Mouse (Mus musculus) spleen, postnatal 36 days (tissue): ENCODE results near the gene Trpd52l3.

ENCODE experiments used
- DNase-seq, 2 experiments: peaks; one replicate each; pipeline ENCODE4 v3.0.0; 2022; ENCODE audit warnings: low spot score in 2 of 2, mixed read lengths in 1 of 2

Trpd52l3 gene

GRCm38 (mm10) chr19:30029894-30030635 lies 26.5 kb downstream of the Trpd52l3 start, which contains the start of gene Uhrf2:
Gene Uhrf2 (plus strand): TSS chr19:30030513.
- DNase-seq = peak; percentile 96 to 97

DNA sequence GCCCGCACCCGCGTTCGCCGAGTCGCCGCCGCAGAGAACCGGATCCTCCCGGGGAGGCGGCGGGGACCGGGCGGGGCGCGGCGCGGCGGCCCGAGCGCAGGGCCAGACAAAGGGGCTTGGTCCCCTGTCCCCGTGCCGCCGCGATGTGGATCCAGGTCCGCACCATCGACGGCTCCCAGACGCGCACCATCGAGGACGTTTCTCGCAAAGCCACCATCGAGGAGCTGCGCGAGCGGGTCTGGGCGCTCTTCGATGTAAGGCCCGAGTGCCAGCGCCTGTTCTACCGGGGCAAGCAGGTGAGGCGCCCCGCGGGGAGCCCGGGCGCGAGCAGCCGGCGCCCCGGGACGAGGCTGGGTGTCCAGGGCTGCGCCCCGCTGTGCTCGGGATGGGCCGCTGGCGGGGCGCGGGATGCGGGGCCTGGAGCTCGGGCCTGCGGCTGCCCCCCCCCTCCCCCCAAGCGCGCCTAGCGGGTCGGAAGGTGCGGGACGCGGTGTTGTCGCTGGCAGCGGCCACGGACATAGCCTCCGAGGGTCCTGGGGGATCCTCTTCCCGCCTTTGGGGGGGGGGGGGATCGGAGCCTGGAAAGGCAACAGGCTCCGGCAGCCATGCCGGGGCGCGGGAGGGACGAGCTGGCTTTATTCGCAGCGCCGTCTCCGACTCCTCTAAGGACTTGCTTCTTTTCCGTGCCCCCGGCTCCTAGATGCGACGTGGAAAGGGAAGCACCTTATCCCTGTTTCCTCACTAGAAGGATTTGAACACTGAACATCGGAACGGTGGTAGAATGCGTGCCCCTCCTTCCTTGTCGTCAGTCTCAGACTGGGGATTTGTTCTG lies 27.3 kb downstream of the Trpd52l3 start:
- no peak for DNase-seq

- no peak for DNase-seq
Observed at GRCm38 (mm10) chr19:30031468-30031931, 27.9 kb downstream of the Trpd52l3 start.

GRCm38 (mm10) chr19:30032206-30032605 lies 28.6 kb downstream of the Trpd52l3 start:
- DNase-seq = no peak

- DNase-seq = no peak
Observed at GRCm38 (mm10) chr19:30035361-30035760, 31.8 kb downstream of the Trpd52l3 start.

DNA sequence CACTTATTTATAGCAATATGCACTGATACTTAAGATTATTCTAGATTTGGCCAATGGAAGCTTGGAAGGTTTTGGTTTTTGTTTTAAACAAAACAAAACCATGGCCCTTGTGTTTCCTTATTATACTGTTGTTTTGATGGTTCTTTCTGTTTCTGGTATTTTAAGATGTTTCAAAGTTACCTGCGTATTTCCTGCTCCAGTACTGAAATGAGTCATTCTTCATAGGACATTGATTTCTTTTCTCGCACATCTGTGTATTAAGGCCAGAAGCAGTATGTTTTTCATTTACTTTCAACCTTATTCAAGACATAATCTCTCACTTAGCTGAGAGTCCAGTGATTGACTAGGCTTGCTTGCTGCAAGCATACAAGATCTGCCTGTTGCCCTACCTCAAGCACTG lies 40.1 kb downstream of the Trpd52l3 start:
- DNase-seq = no peak

DNA sequence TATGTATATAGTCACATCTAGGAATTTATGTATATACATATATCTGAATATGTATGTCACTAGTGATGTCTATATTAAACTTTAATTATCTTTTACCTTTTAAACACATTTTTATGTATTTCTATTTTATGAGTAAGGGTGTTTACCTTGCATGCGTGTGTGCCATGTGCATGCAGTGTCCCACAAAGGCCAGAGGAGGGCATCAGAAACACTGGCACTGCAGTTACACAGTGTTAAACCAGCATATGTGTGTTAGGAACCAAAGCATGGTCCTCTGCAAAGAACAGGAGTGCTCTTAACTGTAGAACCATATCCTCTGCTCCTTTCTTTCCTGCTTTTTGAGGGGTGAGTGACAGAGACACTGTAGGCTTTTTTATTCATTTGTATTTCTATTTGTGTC lies 41.0 kb downstream of the Trpd52l3 start:
- no peak for DNase-seq

DNA sequence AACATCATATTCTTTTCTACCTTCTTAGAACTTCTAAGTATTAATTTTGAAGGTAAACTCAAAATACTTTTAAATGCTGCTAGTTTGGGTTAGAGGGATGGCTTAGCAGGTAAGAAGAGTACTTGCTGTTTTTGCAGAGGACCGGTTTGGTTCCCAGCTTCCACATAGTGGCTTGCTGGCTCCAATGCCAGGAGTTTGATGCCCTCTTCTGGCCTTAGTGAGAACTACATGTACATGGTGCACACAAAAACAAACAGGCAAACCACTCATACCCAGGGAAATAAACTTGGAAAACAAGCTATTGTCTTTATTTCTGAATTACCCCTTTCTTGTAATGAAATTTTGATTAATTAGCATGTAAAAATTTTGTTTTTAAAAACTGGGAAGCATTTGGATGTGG lies 42.3 kb downstream of the Trpd52l3 start:
- DNase-seq = peak in 1 of 2 experiments; percentile 28

DNA sequence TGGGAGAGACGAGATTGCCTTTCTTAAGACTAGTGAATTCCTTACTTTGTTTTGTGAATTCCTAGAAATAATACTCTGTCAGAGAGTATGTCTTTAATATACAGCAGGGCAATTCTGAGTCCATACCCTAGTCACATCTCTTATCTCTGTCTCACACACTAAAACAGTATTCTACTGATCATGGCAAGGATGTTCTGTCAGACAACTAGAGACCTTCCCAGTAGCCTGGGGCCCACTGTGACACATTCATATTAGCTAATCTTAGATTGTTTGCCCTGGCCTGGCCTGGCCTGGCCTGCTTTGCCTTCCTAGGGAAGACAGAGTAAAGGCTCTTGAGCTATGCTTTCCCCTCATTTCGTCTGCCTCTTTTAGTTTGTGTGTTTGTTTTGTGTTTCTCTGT lies 47.0 kb downstream of the Trpd52l3 start:
- DNase-seq = no peak

GRCm38 (mm10) chr19:30051479-30051878 lies 47.9 kb downstream of the Trpd52l3 start:
- no peak for DNase-seq

DNA sequence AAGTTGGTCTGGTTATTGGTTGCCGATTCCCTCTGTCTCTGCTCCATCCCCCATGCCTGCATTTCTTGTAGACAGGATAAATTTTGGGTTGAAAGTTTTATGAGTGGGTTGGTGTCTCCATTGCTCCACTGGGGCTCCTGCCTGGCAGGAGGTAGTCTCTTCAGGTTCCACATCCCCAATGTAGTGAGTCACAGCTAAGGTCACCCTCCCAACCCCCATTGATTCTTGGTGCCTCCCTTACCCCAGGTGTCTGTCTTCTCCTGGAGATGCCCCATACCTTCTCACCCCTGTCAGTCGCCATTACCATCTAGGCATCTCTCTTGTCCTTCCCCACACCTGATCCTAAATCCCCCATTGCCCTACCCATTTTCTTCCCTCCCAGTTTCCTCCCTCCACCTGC lies 50.6 kb downstream of the Trpd52l3 start:
- no peak for DNase-seq
